Mouse (Mus musculus): ENCODE data around the gene Armc5.

Armc5 gene

DNA sequence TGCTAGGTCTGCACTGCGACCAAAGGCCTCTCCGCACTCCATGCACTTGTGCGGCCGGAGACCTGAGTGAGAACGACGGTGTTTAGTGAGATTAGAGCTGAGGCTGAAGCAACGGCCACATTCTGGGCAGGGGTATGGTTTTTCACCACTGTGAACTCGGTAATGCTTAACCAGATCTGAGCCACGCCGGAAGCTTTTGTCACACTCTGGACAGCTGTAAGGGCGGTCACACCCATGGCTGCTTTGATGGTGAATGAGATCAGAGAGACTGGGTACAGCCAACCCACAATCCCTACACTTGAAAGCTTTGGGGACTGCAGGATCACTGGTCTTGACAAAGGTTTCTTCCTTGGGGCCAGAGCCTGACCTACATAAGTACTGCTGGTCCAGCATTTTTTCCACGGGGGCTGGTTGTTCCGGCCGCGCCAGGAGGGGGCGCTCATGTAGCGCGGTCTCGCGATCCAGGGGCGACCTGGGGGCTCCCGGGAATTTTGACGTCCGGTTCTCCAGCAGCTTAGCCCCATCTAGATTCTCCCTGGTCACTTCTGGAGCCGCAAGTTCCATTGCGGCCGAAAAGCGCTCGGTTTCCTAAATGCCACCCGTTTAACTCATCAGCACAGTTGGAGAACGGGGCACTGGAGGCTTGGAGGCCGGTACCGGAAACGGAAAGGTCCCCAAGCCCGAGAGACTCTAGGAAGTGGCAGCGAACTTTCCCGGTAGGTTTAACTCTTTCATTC, at the start of gene Armc5:
Armc5 (plus strand) TSS at position 487 of the 737 bp plus-strand sequence.
- peak; percentile 81 for DNase-seq (ENCODE audit: low spot score)

- DNase-seq (ENCODE audit: low spot score), result no peak
These were observed 35.5 kb upstream of the Armc5 start for GRCm38 (mm10) chr7:128201607-128202006.

- no peak for DNase-seq (ENCODE audit: low spot score)
These were observed 34.1 kb upstream of the Armc5 start for GRCm38 (mm10) chr7:128203071-128203470.

- DNase-seq (ENCODE audit: low spot score), result no peak
These were observed 33.0 kb upstream of the Armc5 start for GRCm38 (mm10) chr7:128204179-128204578.

- no peak for DNase-seq (ENCODE audit: low spot score)
These were observed 31.4 kb upstream of the Armc5 start for GRCm38 (mm10) chr7:128205695-128206094.

GRCm38 (mm10) chr7:128206152-128206551, 31.0 kb upstream of the Armc5 start, which contains the start of gene Cox6a2:
TSS of gene Cox6a2 (minus strand) at chr7:128206387.
- DNase-seq (ENCODE audit: low spot score), result no peak

- DNase-seq (ENCODE audit: low spot score), result peak; percentile 41
These were observed 29.0 kb upstream of the Armc5 start for GRCm38 (mm10) chr7:128208187-128208586.

- DNase-seq (ENCODE audit: low spot score), result peak; percentile 39
These were observed 27.3 kb upstream of the Armc5 start for GRCm38 (mm10) chr7:128209826-128210225.

- no peak for DNase-seq (ENCODE audit: low spot score)
These were observed 17.2 kb upstream of the Armc5 start for GRCm38 (mm10) chr7:128219952-128220351.

GRCm38 (mm10) chr7:128220936-128221335, 16.2 kb upstream of the Armc5 start:
- no peak for DNase-seq (ENCODE audit: low spot score)

DNA sequence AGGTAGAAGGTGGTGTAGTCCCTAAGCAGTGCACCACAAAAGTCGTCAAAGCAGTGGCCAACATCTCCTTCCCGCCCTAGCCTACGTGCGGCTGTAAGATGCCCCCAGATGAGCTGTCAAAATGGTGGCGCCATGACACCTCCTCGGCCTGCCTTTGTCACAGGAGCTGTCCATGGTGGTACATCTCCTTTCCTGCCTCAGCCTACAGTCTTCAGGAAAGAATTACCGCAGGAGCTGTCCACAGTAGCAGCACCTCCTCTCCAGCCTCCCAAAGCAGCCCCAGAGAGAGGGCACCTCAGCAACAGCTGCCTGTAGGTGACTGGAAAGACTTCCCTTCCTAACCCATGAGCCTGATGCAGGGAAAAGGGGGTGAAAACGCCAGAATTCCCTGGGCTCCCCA, 5.4 kb upstream of the Armc5 start:
- DNase-seq (ENCODE audit: low spot score), result peak; percentile 40

DNA sequence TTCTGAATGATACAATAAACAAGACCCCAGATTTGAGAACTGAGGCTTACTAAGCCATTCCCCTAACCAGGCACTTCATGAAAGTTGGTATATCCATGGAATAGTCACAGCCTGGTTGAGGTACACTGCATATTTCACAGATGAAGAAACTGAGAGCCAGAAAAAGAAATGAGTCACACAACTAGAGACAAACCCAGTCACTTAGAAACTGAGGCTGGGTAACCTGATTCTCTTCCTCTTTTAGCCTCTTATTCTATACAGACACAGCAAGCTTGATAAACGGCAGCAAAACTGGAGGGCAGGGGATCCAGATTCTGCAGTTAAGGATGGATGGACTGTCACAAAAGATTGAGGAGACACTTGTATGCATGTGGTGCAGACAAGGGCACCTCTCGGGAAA, 2.3 kb upstream of the Armc5 start:
- no peak for DNase-seq (ENCODE audit: low spot score)

DNA sequence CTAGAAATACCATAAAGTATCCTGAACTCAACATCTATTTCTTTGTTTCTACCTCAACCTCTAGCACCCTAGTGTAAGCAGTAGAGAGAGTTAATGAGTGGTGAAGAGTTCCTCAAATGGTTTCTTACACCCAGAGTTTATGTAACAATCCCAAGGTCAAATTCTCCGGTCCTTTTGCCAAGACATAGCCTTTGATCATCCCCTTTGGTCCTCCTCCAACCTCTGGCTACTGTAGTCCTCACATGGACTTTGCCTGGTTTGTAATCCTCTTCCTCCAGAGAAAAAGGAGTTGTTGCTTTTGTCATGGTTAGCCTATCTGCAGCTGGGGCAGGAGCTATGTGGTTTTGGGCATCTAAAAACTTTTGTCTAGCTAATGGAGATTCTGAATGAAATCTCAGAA, 1.7 kb upstream of the Armc5 start:
- DNase-seq (ENCODE audit: low spot score), result no peak

- DNase-seq (ENCODE audit: low spot score), result no peak
These were observed 716 bp upstream of the Armc5 start for GRCm38 (mm10) chr7:128236426-128236825.

DNA sequence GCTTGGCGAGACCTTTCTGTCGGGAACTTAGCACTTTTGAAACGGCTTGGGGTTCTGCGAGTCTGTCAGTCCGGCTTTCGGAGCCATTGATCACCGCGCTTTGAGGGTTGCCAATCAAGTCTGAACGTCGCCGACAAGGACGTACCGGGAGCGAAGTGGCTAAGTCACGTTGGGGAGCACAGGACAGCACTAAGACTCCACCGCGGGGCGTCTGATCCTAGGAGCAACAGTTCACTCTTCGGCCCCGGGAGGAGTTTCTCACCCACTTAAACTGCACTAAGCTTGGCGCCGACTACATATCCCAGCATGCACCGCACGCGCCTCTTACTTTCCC, 418 bp downstream of the Armc5 start:
- no peak for DNase-seq (ENCODE audit: low spot score)

- peak; percentile 99 for DNase-seq (ENCODE audit: low spot score)
These were observed 1.0 kb downstream of the Armc5 start, which contains the start of gene 9130023H24Rik for GRCm38 (mm10) chr7:128237927-128238778. TSS of gene 9130023H24Rik (minus strand) at chr7:128238031.

DNA sequence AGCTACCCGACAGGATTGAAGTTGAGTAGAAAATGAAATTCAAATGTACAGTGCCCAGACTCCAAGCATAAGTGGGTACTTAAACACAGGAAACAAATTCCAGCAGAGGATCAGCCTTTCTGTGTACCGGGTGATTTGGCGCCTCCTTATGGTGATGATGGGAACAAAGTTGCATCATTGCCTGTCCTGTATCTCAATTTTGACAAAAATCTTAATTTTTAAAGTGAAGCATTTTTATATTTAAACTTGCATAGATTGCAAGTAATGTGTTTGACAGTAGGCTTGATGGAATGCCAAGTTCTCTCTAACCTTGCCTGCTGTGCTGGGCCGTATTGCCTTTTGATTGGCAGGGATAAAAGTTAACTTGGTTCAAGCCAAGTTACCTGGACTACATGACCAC, 1.8 kb downstream of the Armc5 start:
- no peak for DNase-seq (ENCODE audit: low spot score)

- no peak for DNase-seq (ENCODE audit: low spot score)
These were observed 3.1 kb downstream of the Armc5 start for GRCm38 (mm10) chr7:128240131-128240784.

DNA sequence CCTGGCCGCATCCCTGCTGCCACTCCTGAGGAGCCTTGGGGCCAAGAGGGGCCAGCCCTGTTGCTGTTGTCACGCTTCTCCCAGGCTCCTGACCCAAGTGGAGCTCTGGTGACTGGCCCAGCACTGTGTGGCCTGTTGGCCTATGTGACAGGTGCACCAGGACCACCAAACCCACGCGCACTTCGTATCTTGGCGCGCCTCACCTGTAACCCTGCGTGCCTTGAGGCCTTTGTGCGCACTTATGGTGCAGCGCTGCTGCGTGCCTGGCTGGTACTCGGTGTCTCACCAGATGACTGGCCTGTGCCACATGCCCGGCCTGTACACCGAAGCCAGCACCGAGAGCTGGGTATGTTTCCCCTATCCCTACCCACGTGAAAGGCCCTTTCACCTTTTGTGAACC, 5.2 kb downstream of the Armc5 start:
- no peak for DNase-seq (ENCODE audit: low spot score)

- DNase-seq (ENCODE audit: low spot score), result no peak
These were observed 6.8 kb downstream of the Armc5 start for GRCm38 (mm10) chr7:128243921-128244320.

GRCm38 (mm10) chr7:128244410-128245025, 7.4 kb downstream of the Armc5 start:
- DNase-seq (ENCODE audit: low spot score), result no peak

DNA sequence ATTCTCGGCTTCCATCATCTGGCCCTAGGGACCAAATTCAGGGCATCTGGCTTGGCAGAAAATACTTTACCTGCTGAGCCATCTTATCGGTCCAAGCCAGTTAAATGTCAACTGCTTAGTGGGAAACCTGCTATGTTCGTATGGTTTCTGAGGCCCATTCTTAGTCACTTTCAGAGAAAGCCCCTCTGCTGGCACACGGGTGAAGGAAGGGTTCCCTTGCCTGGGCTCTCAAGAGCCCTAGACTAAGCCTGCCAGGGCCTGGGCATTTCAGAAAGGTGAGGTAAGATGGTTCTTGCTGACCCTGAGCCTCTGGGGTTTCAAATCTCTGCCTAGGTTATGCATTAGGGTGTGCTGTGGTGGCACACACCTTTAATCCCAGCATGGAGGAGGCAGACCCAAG, 8.4 kb downstream of the Armc5 start:
- DNase-seq (ENCODE audit: low spot score), result no peak
